Mouse (Mus musculus): Measurements from ENCODE around the gene Pxdc1.
A peak's percentile ranks its signal among the peaks of the same experiment; 100 is the strongest.

Pxdc1 gene

GRCm38 (mm10) chr13:34651474-34651991, 1.8 kb downstream of the Pxdc1 start:
- no peak for DNase-seq (ENCODE audit: low read depth, low spot score)

DNA sequence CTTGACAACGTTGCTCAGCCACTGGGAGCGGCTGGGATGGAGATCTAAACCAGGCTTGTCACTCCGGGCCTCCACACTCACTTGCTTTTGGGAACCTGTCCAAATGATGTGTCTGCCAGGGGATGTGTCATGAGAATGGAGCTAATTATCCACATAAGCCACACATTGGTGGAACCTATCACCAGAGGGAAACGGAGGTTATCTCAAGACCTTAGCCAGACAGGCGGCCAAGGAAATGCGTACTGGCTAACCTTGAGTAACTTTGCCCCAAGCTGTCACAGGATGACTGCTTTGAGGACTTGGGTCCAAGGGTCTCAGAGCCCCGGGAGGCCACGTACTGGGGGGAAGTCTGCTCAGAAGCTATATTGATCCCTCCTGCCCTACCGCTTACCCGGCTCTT, 2.3 kb downstream of the Pxdc1 start:
- DNase-seq (ENCODE audit: low read depth, low spot score), result peak; percentile 81

- DNase-seq (ENCODE audit: low read depth, low spot score), result no peak
These were observed 2.9 kb downstream of the Pxdc1 start for GRCm38 (mm10) chr13:34650371-34650770.

DNA sequence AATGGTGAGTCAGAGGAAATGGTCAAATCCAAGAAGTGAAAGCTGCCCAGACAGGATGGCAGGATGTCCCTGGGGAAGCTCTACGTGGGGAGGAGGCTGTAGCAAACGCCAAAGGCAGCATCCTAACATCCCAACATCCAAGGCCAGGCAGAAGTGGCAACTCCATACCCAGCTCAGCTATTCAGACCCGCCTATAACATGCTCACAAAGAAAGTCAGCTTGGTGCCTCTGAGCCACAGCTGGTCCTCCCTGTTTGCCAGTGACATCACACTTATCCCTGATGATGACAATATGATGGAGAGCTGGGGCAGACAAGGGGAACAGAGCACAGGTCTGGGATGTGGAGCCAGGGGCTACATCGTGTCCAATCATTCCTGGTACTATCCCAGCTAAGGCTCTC, 5.5 kb downstream of the Pxdc1 start:
- DNase-seq (ENCODE audit: low read depth, low spot score), result peak; percentile 52

GRCm38 (mm10) chr13:34647221-34647620, 6.1 kb downstream of the Pxdc1 start:
- DNase-seq (ENCODE audit: low read depth, low spot score), result no peak

- no peak for DNase-seq (ENCODE audit: low read depth, low spot score)
These were observed 7.0 kb downstream of the Pxdc1 start for GRCm38 (mm10) chr13:34646240-34646750.

DNA sequence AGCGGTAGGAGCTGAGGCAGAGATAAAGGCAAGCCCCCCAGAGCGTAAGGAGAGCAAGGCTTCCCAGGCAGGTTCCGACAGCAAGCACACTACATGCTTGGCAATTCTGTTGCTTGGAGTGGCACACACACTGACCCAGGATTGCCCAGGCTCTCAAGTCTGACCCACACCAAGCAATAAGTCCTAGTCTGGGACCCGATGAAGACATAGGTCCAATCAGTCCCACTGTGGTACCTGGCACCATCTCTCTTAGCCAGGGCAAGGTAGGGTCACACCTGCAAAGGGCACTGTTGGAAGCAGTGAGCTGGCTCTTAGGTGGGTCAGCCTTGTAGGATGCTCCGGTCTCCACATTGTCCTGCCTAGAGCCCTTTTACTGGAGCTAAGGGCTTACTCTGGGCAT, 7.8 kb downstream of the Pxdc1 start:
- no peak for DNase-seq (ENCODE audit: low read depth, low spot score)

GRCm38 (mm10) chr13:34644401-34644800, 8.9 kb downstream of the Pxdc1 start:
- DNase-seq (ENCODE audit: low read depth, low spot score), result no peak

DNA sequence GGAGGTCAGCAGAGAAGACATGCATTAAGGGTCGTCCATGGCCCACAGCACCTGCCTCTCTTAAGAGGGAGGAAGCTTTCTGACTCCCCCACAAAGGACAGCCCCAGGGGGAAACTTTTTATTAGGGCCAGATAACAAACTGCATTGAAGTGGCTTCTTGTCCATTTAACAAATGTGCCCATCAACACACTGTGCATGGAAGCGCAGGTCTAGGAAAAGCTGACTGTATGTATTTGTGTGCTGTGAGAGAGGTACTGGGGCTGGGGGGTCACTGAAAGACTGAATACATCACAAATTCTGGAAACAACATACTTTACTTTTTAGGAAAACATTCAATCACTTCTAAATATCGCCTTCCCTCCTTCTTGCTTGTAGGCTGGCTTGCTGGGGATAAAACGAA, 9.4 kb downstream of the Pxdc1 start:
- DNase-seq (ENCODE audit: low read depth, low spot score), result no peak

GRCm38 (mm10) chr13:34642941-34643875, 10.1 kb downstream of the Pxdc1 start:
- DNase-seq (ENCODE audit: low read depth, low spot score), result peak; percentile 88

DNA sequence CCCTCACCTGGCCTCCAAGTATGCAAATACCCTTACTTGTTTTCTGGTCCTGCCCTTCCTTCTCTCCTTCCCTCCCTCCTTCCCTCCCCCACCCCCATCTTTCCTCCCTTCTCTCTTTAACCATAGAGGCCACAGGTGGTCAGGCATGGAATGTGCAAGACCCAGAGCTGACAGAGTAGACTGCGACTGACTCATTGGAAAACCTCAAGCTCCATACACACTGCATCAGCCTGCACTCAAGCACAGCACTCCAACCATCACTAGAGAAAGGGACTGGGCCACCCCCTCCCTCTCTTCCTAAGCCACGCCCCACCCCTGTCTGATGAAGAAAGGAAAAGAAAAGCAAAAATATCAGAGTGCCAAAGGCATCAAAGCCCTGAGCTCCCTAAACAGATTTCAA, 12.2 kb downstream of the Pxdc1 start:
- DNase-seq (ENCODE audit: low read depth, low spot score), result peak; percentile 60

DNA sequence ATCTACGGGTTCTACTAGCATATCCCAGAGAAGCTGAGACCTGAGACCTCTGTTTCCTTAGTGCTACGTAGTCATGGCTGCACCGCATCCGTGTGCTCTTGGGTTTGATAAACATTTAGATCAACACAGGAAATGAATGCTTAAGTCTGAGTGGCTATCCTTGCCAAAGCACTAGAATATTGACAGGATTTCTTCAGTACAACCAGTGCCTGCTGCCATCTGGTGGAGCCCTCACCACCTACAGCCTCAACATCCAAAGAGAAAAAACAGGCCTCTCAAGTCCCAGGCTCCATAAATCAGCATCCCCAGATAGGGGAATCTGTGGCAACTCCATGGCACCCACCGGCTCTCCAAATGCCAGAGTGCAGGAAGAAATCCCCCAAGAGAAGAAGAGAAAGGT, 17.3 kb downstream of the Pxdc1 start:
- DNase-seq (ENCODE audit: low read depth, low spot score), result peak; percentile 84

- DNase-seq (ENCODE audit: low read depth, low spot score), result no peak
These were observed 23.0 kb downstream of the Pxdc1 start for GRCm38 (mm10) chr13:34630319-34630718.

- DNase-seq (ENCODE audit: low read depth, low spot score), result no peak
These were observed 23.5 kb downstream of the Pxdc1 start for GRCm38 (mm10) chr13:34629741-34630140.

GRCm38 (mm10) chr13:34627446-34627845, 25.8 kb downstream of the Pxdc1 start:
- no peak for DNase-seq (ENCODE audit: low read depth, low spot score)

DNA sequence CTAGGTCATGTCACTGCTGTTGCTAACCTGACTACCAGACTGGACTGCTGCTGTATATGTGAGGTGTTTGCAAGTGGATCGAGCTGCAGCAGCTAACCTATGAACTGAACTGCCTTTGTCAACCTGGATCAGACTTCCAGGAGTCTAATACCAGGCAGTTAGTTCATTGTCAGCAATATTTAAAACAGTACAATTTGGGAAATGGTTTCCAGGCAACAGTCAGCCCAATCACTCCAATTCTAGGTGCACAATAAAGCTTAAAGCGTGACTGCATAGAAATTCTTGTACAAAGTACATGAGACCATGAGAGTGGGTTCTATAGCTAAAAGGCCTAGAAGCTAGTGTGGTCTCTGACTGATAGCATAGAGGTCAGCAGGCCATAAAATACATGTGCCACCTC, 28.9 kb downstream of the Pxdc1 start:
- no peak for DNase-seq (ENCODE audit: low read depth, low spot score)

- no peak for DNase-seq (ENCODE audit: low read depth, low spot score)
These were observed 40.9 kb downstream of the Pxdc1 start for GRCm38 (mm10) chr13:34612402-34612801.

DNA sequence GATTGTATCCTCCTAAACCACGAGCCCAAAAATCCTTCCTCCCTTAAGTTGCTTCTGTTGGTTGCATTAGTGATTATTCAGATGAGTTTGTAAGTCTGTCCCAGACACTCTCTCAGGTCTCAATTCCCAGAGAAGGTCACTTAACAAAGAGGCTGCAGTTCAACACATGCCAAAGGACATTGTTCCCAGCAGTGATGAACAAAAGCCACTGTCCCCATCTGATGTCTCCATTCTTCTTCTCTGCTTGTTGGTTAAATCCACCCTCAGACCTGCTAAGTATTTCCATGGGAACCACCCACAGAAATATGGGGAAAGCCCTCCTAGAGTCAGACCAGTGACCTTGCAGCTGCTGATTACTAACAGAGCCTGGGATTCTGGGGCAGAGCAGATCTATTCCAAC, 43.6 kb downstream of the Pxdc1 start:
- DNase-seq (ENCODE audit: low read depth, low spot score), result no peak

GRCm38 (mm10) chr13:34607079-34607478, 46.2 kb downstream of the Pxdc1 start:
- no peak for DNase-seq (ENCODE audit: low read depth, low spot score)

DNA sequence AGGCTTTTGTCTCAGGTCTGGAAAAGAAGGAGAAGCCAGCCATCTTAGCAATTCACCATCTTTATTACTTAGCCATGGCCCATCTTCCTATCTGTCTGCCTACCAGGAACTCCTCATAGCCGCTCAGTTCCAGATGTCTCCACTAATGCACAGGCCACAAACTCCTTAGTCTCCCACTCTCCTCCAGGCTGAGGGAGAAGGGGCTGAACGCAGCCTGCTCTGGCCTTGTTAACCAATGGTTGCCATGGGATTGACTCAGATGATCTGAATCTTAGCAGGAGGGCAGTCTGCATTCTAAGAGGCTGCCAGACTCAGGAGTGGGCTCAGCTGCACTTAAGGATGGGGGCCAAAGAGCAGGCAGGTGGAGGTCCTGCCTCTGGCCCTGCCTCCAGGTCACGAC, 47.4 kb downstream of the Pxdc1 start:
- DNase-seq (ENCODE audit: low read depth, low spot score), result no peak

DNA sequence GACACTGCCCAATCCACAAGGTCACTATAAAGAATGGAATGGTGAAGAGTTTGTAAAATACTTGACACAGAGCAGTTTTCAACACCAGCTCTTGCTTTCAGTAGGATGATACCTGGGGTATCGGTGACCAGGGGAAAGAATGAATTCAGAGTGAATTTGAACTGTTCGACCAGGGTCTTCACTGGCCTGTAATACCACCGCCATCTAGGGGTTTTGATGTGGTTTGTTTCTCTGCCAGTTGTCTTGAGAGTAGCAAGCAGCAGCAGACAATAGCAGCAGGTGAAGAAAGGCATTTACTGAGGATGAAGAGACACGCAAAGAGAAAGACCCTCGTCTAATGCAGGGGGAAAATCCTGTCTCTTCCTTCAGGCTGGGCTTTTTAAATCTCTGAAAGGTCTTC, 48.1 kb downstream of the Pxdc1 start:
- DNase-seq (ENCODE audit: low read depth, low spot score), result no peak

- DNase-seq (ENCODE audit: low read depth, low spot score), result no peak
These were observed 48.9 kb downstream of the Pxdc1 start for GRCm38 (mm10) chr13:34604406-34604805.

- DNase-seq (ENCODE audit: low read depth, low spot score), result no peak
These were observed 50.5 kb downstream of the Pxdc1 start for GRCm38 (mm10) chr13:34602757-34603156.

Data from 3T3-L1 (cell line).